Comparison of ENCODE assay signal across 8 mouse cellular contexts in genomic region chr12:75670611-75671010, GRCm38 (mm10). TPM values are rescaled to one million over a fixed set of nuclear protein-coding genes. Genes with fewer than 3 reads are reported as not detected.
A peak's percentile ranks its signal among the peaks of the same experiment; 100 is the strongest.
DNase-seq lines count a peak whose midpoint lies in the region; ATAC-seq and TF ChIP-seq lines count a peak whose summit lies in the region.

No protein-coding gene starts in this region.

- WGBS in kidney, postnatal 0 days: 88% methylated on average over 6 of the region's 6 CpGs
- WGBS in hindbrain, embryonic 15.5 days: 85% methylated on average over 6 of the region's 6 CpGs
- WGBS in midbrain, embryonic 16.5 days: 93% methylated on average over 6 of the region's 6 CpGs

- H3K4me3 ChIP-seq in kidney, postnatal 0 days (replicated peaks; ENCODE audit: low read depth, low read length): peak overlapping the region; percentile 66
- peak overlapping the region; percentile 56 for H3K4me3 ChIP-seq in hindbrain, embryonic 15.5 days
- peak overlapping the region; percentile 71 for H3K4me3 ChIP-seq in midbrain, embryonic 16.5 days (ENCODE audit: low read depth, low read length)

- no peaks in the 10 kb centered on the region for H3K36me3 ChIP-seq in kidney, postnatal 0 days (ENCODE audit: insufficient read depth, low read length)
- no peaks in the 10 kb centered on the region for H3K36me3 ChIP-seq in hindbrain, embryonic 15.5 days
- no peaks in the 10 kb centered on the region for H3K36me3 ChIP-seq in midbrain, embryonic 16.5 days (ENCODE audit: control insufficient read depth, insufficient read depth, low read length)

- H3K4me1 ChIP-seq in kidney, postnatal 0 days (replicated peaks; ENCODE audit: insufficient read depth, low read length): peaks cover 8% of the 10 kb centered on the region; the same call in 1 of the 2 replicates
- H3K4me1 ChIP-seq in hindbrain, embryonic 15.5 days (replicated peaks): peaks cover 20% of the 10 kb centered on the region
- H3K4me1 ChIP-seq in midbrain, embryonic 16.5 days (ENCODE audit: control insufficient read depth, insufficient read depth, low read length): peaks cover 13% of the 10 kb centered on the region

- no peaks in the 10 kb centered on the region for H3K27me3 ChIP-seq in kidney, postnatal 0 days (ENCODE audit: insufficient read depth, low read length)
- H3K27me3 ChIP-seq in hindbrain, embryonic 15.5 days: no peaks in the 10 kb centered on the region
- H3K27me3 ChIP-seq in midbrain, embryonic 16.5 days (ENCODE audit: control insufficient read depth, insufficient read depth, low read depth, low read length): no peaks in the 10 kb centered on the region

- peak overlapping the region; percentile 82 for H3K4me2 ChIP-seq in kidney, postnatal 0 days (ENCODE audit: low read length)
- peak overlapping the region; percentile 65 for H3K4me2 ChIP-seq in hindbrain, embryonic 15.5 days
- H3K4me2 ChIP-seq in midbrain, embryonic 16.5 days (ENCODE audit: low read length): peak overlapping the region; percentile 81

- ATAC-seq in kidney, postnatal 0 days (replicated peaks; ENCODE audit: low FRiP score, low read depth): no peak
- no peak for ATAC-seq in hindbrain, embryonic 15.5 days (ENCODE audit: low FRiP score, low read depth)
- no peak for ATAC-seq in midbrain, embryonic 16.5 days

- DNase-seq in kidney, postnatal 0 days (ENCODE audit: low spot score): no peak
- no peak for DNase-seq in kidney, adult 8-10 months
- peak; percentile 64 for DNase-seq in cerebellum, adult 9-11 months
- no peak for DNase-seq in Muller cell, postnatal 12 days (ENCODE audit: inconsistent ontology term)
- DNase-seq in ovary, postnatal 36 days (ENCODE audit: low spot score): no peak
- DNase-seq in adrenal gland, postnatal 4 days (ENCODE audit: low spot score in 2 of 2): no peak

- H3K27ac ChIP-seq in kidney, postnatal 0 days: no peak overlapping the region
- H3K27ac ChIP-seq in hindbrain, embryonic 15.5 days (replicated peaks): no peak overlapping the region; the same call in 1 of the 2 replicates
- H3K27ac ChIP-seq in midbrain, embryonic 16.5 days (ENCODE audit: low read length): no peak overlapping the region

- H3K9me3 ChIP-seq in kidney, postnatal 0 days (replicated peaks; ENCODE audit: low read length): no peaks in the 10 kb centered on the region
- no peaks in the 10 kb centered on the region for H3K9me3 ChIP-seq in hindbrain, embryonic 15.5 days
- H3K9me3 ChIP-seq in midbrain, embryonic 16.5 days (replicated peaks; ENCODE audit: control insufficient read depth, low read length, poor library complexity, severe bottlenecking): no peaks in the 10 kb centered on the region

- no peak for TF ChIP-seq CTCF in kidney, postnatal 0 days (IDR thresholded peaks at IDR 0.05; ENCODE audit: low read depth)

- H3K9ac ChIP-seq in kidney, postnatal 0 days (ENCODE audit: low read depth, low read length): peak overlapping the region; percentile 72; the same call in 1 of the 2 replicates
- peak overlapping the region; percentile 40; the same call in 1 of the 2 replicates for H3K9ac ChIP-seq in hindbrain, embryonic 15.5 days
- peak overlapping the region; percentile 61; the same call in 1 of the 2 replicates for H3K9ac ChIP-seq in midbrain, embryonic 16.5 days (ENCODE audit: low read depth, low read length)

RNA-seq across cellular contexts. Expression of gene Wdr89, which starts 1.3 kb away (rescaled TPM):
- polyA plus RNA-seq in kidney, postnatal 0 days (2015; fragmentation: Nextera tagmentation; extraction: Ambion mirVana): 9.9 and 10.6 TPM in 2 replicates
- 5.5 and 5.7 TPM in 2 replicates for polyA plus RNA-seq in hindbrain, embryonic 15.5 days (2015; fragmentation: Nextera tagmentation; extraction: Ambion mirVana)
- polyA plus RNA-seq in midbrain, embryonic 16.5 days (2015; fragmentation: Nextera tagmentation; extraction: Ambion mirVana): 5.1 and 5.4 TPM in 2 replicates
- 1 to 10 TPM; 7.8 to 8.5 TPM for total RNA-seq in adrenal gland, postnatal 4 days (2021)
